10 mouse cellular contexts compared by ENCODE assay signal in the genomic region with DNA sequence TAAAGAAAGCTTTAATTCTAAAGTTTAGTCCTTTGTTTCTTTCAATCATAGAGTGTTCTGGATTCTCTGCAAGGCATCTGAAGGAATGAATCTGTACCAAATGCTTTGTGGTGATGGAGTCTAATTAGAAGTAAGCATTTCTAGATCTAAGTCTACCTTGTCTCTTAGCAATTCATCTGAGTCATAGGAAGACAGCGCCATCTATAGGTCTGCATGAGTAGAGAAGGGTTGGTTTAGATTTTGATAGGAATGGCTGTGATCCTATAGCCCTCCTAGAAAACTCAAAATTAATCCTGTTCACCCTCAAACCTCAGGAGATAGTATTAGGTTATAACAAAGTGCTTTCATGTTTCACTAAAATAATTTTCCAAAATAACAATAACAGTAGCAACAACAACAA. TPM values are rescaled to one million over a fixed set of nuclear protein-coding genes. Genes with fewer than 3 reads are reported as not detected.
DNase-seq lines count a peak whose midpoint lies in the region; TF ChIP-seq lines count a peak whose summit lies in the region.
"Had no signal": no experiment of that assay in that cellular context is flagged by ENCODE, and none has a peak within 500 bp of the region (broad histone marks: within the 10 kb centered on the region; RNA-seq: fewer than 3 reads in every experiment).

No protein-coding gene starts in this region.

- H3K4me3 ChIP-seq in layer of hippocampus, adult 2 months: no peak overlapping the region
- no peak overlapping the region for H3K4me3 ChIP-seq in MEL (ENCODE audit: control insufficient read depth in 1 of 2, insufficient read depth in 1 of 2, low read depth in 2 of 2, low read length in 2 of 2)
- H3K4me3 ChIP-seq: neural tube, embryonic 13.5 days had no signal

- H3K36me3 ChIP-seq in MEL (ENCODE audit: control insufficient read depth in 1 of 2, insufficient read depth in 2 of 2, low read length in 2 of 2): peaks cover 0 to 17% of the 10 kb centered on the region in 2 experiments; a peak in 2 of 4 replicates
- H3K36me3 ChIP-seq: neural tube, embryonic 13.5 days had no signal

- H3K79me2 ChIP-seq in MEL (ENCODE audit: control insufficient read depth, insufficient read depth, low read length, poor library complexity): peaks cover 2% of the 10 kb centered on the region; the same call in 1 of the 2 replicates

- peak; percentile 81 for TF ChIP-seq CTCF in layer of hippocampus, adult 2 months (conservative IDR thresholded peaks at IDR 0.05)
- peak; percentile 7 to 78 (median 70); a peak in 4 of 6 replicates for TF ChIP-seq CTCF in MEL (IDR thresholded peaks at IDR 0.05 in 2 of 3, conservative IDR thresholded peaks at IDR 0.05 in 1 of 3; ENCODE audit: control insufficient read depth in 1 of 3, insufficient read depth in 1 of 3, low read depth in 2 of 3, low read length in 3 of 3, poor library complexity in 1 of 3, severe bottlenecking in 1 of 3)

- peaks cover 0 to 16% of the 10 kb centered on the region in 2 experiments; a peak in 2 of 4 replicates for H3K4me1 ChIP-seq in MEL (ENCODE audit: control insufficient read depth in 1 of 2, insufficient read depth in 2 of 2, low read length in 2 of 2)
- H3K4me1 ChIP-seq: neural tube, embryonic 13.5 days had no signal

- no peaks in the 10 kb centered on the region for H3K27me3 ChIP-seq in MEL (ENCODE audit: control insufficient read depth in 1 of 2, insufficient read depth in 2 of 2, low read length in 2 of 2)

- no peak overlapping the region for H3K27ac ChIP-seq in layer of hippocampus, adult 2 months
- H3K27ac ChIP-seq in MEL (ENCODE audit: control insufficient read depth, low read depth, low read length): no peak overlapping the region
- H3K27ac ChIP-seq: neural tube, embryonic 13.5 days had no signal

- peak; percentile 81 for TF ChIP-seq RAD21 in MEL (IDR thresholded peaks at IDR 0.05; ENCODE audit: low read depth, low read length)

- DNase-seq in layer of hippocampus, adult 2 months (ENCODE audit: low spot score in 2 of 2): no peak
- no peak for DNase-seq in layer of hippocampus, adult 9-10 months (ENCODE audit: low spot score)
- peak; percentile 75 for DNase-seq in MEL (ENCODE audit: low read depth, low spot score)
- peak; percentile 79 for DNase-seq in c-Kit-positive CD71-positive TER-119-positive erythroid progenitor cells, embryonic 14.5 days (ENCODE audit: low spot score)
- DNase-seq in lung, postnatal 25 days (ENCODE audit: low spot score): peak; percentile 16
- DNase-seq in urinary bladder, postnatal 4 days (ENCODE audit: low spot score in 2 of 2): no peak
- DNase-seq in layer of hippocampus, adult 11-12 months (ENCODE audit: low spot score): no peak
- DNase-seq: adrenal gland, postnatal 10 days; kidney, adult 8-10 months had no signal

- no peak for TF ChIP-seq POLR2A in MEL (IDR thresholded peaks at IDR 0.05; ENCODE audit: control insufficient read depth in 1 of 2, insufficient read depth in 1 of 2, low read depth in 1 of 2, low read length in 2 of 2, poor library complexity in 1 of 2)

- H3K9me3 ChIP-seq in MEL (replicated peaks; ENCODE audit: insufficient read depth, low read length): no peaks in the 10 kb centered on the region
- H3K9me3 ChIP-seq: neural tube, embryonic 13.5 days had no signal

- TF ChIP-seq EP300 in MEL (IDR thresholded peaks at IDR 0.05; ENCODE audit: low read depth in 1 of 2, low read length in 2 of 2): no peak

- H3K9ac ChIP-seq in MEL (ENCODE audit: control insufficient read depth, low read depth, low read length, poor library complexity, severe bottlenecking): no peak overlapping the region
- H3K9ac ChIP-seq: neural tube, embryonic 13.5 days had no signal

TF ChIP-seq in MEL, 35 proteins besides CTCF, POLR2A, EP300 and RAD21:
- no peak for TF ChIP-seq UBTF (IDR thresholded peaks at IDR 0.05; ENCODE audit: borderline replicate concordance, insufficient read depth, low read depth, low read length)
- TF ChIP-seq ZKSCAN1 (IDR thresholded peaks at IDR 0.05; ENCODE audit: low read depth, low read length): no peak
- TF ChIP-seq MYB (IDR thresholded peaks at IDR 0.05; ENCODE audit: low read depth, low read length): no peak
- no peak for TF ChIP-seq ELF1 (IDR thresholded peaks at IDR 0.05; ENCODE audit: low read depth, low read length)
- peak; percentile 46; the same call in 1 of the 2 replicates for TF ChIP-seq ZC3H11A (IDR thresholded peaks at IDR 0.05; ENCODE audit: low read depth, low read length)
- no peak for TF ChIP-seq CHD1 (IDR thresholded peaks at IDR 0.05; ENCODE audit: low read depth, low read length)
- TF ChIP-seq MXI1 (IDR thresholded peaks at IDR 0.05; ENCODE audit: low read depth, low read length): no peak
- no peak for TF ChIP-seq KAT2A (conservative IDR thresholded peaks at IDR 0.05; ENCODE audit: low read depth, low read length)
- no peak for TF ChIP-seq USF1 (IDR thresholded peaks at IDR 0.05; ENCODE audit: low read depth, low read length)
- peak; percentile 64 for TF ChIP-seq SMC3 (IDR thresholded peaks at IDR 0.05; ENCODE audit: low read depth, low read length)
- 0 out of 2 replicates have a peak, but pooled peaks have one; percentile 8 for TF ChIP-seq HCFC1 (IDR thresholded peaks at IDR 0.05; ENCODE audit: low read depth, low read length)
- TF ChIP-seq MAFK (IDR thresholded peaks at IDR 0.05; ENCODE audit: borderline replicate concordance, low read depth, low read length): no peak
- TF ChIP-seq JUND (IDR thresholded peaks at IDR 0.05; ENCODE audit: low read depth, low read length): peak; percentile 33; the same call in 1 of the 2 replicates
- TF ChIP-seq MAX (IDR thresholded peaks at IDR 0.05; ENCODE audit: low read length): no peak
- TF ChIP-seq NELFE (IDR thresholded peaks at IDR 0.05; ENCODE audit: low read depth, low read length): no peak
- TF ChIP-seq SIN3A (IDR thresholded peaks at IDR 0.05; ENCODE audit: low read length): no peak
- TF ChIP-seq USF2 (IDR thresholded peaks at IDR 0.05; ENCODE audit: borderline replicate concordance in 1 of 2, insufficient read depth in 1 of 2, low read depth in 1 of 2, low read length in 2 of 2): no peak
- TF ChIP-seq BHLHE40 (IDR thresholded peaks at IDR 0.05; ENCODE audit: borderline replicate concordance, low read depth, low read length): no peak
- TF ChIP-seq TBP (IDR thresholded peaks at IDR 0.05; ENCODE audit: low read depth, low read length): no peak
- TF ChIP-seq MEF2A (IDR thresholded peaks at IDR 0.05; ENCODE audit: extremely low read depth, insufficient replicate concordance, low read depth, low read length, poor library complexity, severe bottlenecking): no peak
- no peak for TF ChIP-seq POLR2AphosphoS2 (IDR thresholded peaks at IDR 0.05; ENCODE audit: low read length)
- TF ChIP-seq E2F4 (IDR thresholded peaks at IDR 0.05; ENCODE audit: borderline replicate concordance, low read depth, low read length): no peak
- TF ChIP-seq GABPA (IDR thresholded peaks at IDR 0.05; ENCODE audit: low read depth, low read length): no peak
- TF ChIP-seq TCF12 (IDR thresholded peaks at IDR 0.05; ENCODE audit: low read depth, low read length): no peak
- no peak for TF ChIP-seq NRF1 (IDR thresholded peaks at IDR 0.05; ENCODE audit: insufficient read depth, low read depth, low read length, poor library complexity, severe bottlenecking)
- TF ChIP-seq GATA1 (IDR thresholded peaks at IDR 0.05; ENCODE audit: low read depth, low read length): no peak
- TF ChIP-seq POLR2AphosphoS5 (IDR thresholded peaks at IDR 0.05; ENCODE audit: borderline replicate concordance, low read depth, low read length): no peak
- TF ChIP-seq CHD2 (IDR thresholded peaks at IDR 0.05; ENCODE audit: low read length): no peak
- TF ChIP-seq MAZ (IDR thresholded peaks at IDR 0.05; ENCODE audit: low read depth, low read length): no peak
- TF ChIP-seq RCOR1 (IDR thresholded peaks at IDR 0.05; ENCODE audit: low read depth, low read length): no peak
- no peak for TF ChIP-seq ETS1 (IDR thresholded peaks at IDR 0.05; ENCODE audit: low read depth, low read length)
- no peak for TF ChIP-seq ZNF384 (IDR thresholded peaks at IDR 0.05; ENCODE audit: low read depth, low read length)
- no peak for TF ChIP-seq TAL1 (IDR thresholded peaks at IDR 0.05; ENCODE audit: low read length)

RNA-seq across cellular contexts. Expression of gene Slc25a21, which starts 11.8 kb away (rescaled TPM):
- total RNA-seq in layer of hippocampus, adult 2 months (2021): 1 to 10 TPM in 1 of 2 experiments, under 1 TPM in 1; 0.42 to 2.0 TPM
- 11.7 and 18.3 TPM in 2 replicates for total RNA-seq in MEL (2012; rRNA removed)
- 10 to 100 TPM in 1 of 2 experiments, not detected in 1; 14.7 TPM for polyA plus RNA-seq in MEL (2012; ENCODE audit: insufficient read depth in 1 of 2, insufficient read length in 2 of 2, low read depth in 1 of 2, low replicate concordance in 2 of 2, missing spikeins in 1 of 2)

RNA-seq across cellular contexts. Expression of gene Prps1l3, which starts 44.7 kb away (rescaled TPM):
- 10 to 100 TPM; 16.5 to 19.4 TPM for total RNA-seq in layer of hippocampus, adult 2 months (2021)
- total RNA-seq in MEL (2012; rRNA removed): 70.7 and 81.2 TPM in 2 replicates
- 10 to 100 TPM in 1 of 2 experiments, not detected in 1; 52.6 TPM for polyA plus RNA-seq in MEL (2012; ENCODE audit: insufficient read depth in 1 of 2, insufficient read length in 2 of 2, low read depth in 1 of 2, low replicate concordance in 2 of 2, missing spikeins in 1 of 2)

RNA-seq across cellular contexts. Expression of gene Mipol1, which starts 44.8 kb away (rescaled TPM):
- total RNA-seq in layer of hippocampus, adult 2 months (2021): 1 to 10 TPM; 6.3 to 7.6 TPM
- total RNA-seq in MEL (2012; rRNA removed): 4.0 and 4.4 TPM in 2 replicates
- 1 to 10 TPM in 1 of 2 experiments, not detected in 1; 8.3 TPM for polyA plus RNA-seq in MEL (2012; ENCODE audit: insufficient read depth in 1 of 2, insufficient read length in 2 of 2, low read depth in 1 of 2, low replicate concordance in 2 of 2, missing spikeins in 1 of 2)

Comparison
In these comparisons a context has a peak if more than half of its experiments do, and no peak if none do; other contexts are left out.
1. DNase-seq: peak in MEL (single experiment), c-Kit-positive CD71-positive TER-119-positive erythroid progenitor cells, embryonic 14.5 days (single experiment) and lung, postnatal 25 days (single experiment); none in layer of hippocampus, adult 2 months (0 of 2), layer of hippocampus, adult 9-10 months (single experiment), urinary bladder, postnatal 4 days (0 of 2) and layer of hippocampus, adult 11-12 months (single experiment).